Mouse (Mus musculus) bone marrow macrophage, adult 2 months (primary cell): ENCODE data around the gene Tshz2.

Experiments
- CTCF ChIP-seq: IDR thresholded peaks from 2 replicates; pipeline ENCODE4 v1.5.1; 2012; ENCODE audit warnings: low read depth, mild to moderate bottlenecking, low read length, moderate library complexity
- POLR2A ChIP-seq: IDR thresholded peaks from 2 replicates; pipeline ENCODE4 v1.6.1; 2012; ENCODE audit warnings: mild to moderate bottlenecking, low read depth, low read length, borderline replicate concordance

- no peak for TF ChIP-seq CTCF
- no peak for TF ChIP-seq POLR2A
Observed at GRCm38 (mm10) chr2:169826833-169827232, 194.0 kb downstream of the Tshz2 start.
